9 mouse cellular contexts compared by ENCODE assay signal in the genomic region with DNA sequence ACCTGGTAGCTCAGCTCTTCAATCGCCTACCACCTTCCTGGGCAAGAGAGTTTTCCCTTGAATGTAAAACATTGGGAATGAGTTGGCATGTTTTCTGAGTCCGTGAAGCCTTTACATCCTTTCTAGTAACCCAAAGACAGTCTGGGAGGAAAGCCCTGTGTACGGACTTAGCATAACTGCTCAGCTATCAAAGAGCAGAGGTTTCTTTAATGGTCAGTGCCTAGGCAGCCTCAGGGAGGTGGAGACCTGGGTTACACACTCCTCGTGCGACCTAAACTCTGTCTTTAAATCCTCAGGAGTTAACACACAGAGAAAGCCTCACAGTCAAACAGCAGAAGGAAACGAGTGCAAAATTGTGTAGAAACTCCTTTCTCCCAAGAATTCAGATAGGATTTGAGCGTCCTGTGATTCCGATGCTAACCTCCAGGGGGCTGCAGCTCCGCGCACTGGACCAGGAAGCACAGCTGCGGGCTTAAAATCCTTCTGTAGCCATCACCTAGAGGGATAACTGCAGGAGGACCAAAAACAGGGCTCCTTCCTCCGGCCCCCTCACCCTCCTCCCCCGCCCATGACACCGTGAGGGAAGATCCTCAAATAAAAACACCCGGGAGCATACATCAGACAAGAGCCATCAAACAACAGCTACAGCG. TPM values are rescaled to one million over a fixed set of nuclear protein-coding genes. Genes with fewer than 3 reads are reported as not detected.
DNase-seq lines count a peak whose midpoint lies in the region; ATAC-seq and TF ChIP-seq lines count a peak whose summit lies in the region.
"Had no signal": no experiment of that assay in that cellular context is flagged by ENCODE, and none has a peak within 500 bp of the region (broad histone marks: within the 10 kb centered on the region; RNA-seq: fewer than 3 reads in every experiment).

No protein-coding gene starts in this region.

- peak overlapping the region; percentile 17; the same call in 1 of the 2 replicates for H3K4me2 ChIP-seq in forebrain, embryonic 12.5 days
- H3K4me2 ChIP-seq: limb, embryonic 15.5 days had no signal

- H3K27ac ChIP-seq in ES-E14 (ENCODE audit: insufficient read depth, low read depth, low read length, poor library complexity, severe bottlenecking), result no peak overlapping the region
- no peak overlapping the region for H3K27ac ChIP-seq in forebrain, embryonic 12.5 days
- no peak overlapping the region for H3K27ac ChIP-seq in hindbrain, embryonic 10.5 days
- H3K27ac ChIP-seq: limb, embryonic 15.5 days had no signal

- peak; percentile 56 for DNase-seq in ES-E14 (ENCODE audit: low read depth, low spot score)
- peak; percentile 79 for DNase-seq in brain, embryonic 14.5 days (ENCODE audit: low read depth)
- peak; percentile 73 for DNase-seq in hindbrain, embryonic 10.5 days (ENCODE audit: low spot score)
- DNase-seq in layer of hippocampus, adult 9-10 months (ENCODE audit: low spot score), result peak; percentile 10
- DNase-seq in lung, postnatal 14 days, result peak; percentile 52
- DNase-seq in right cerebral cortex, adult 18-20 months, result peak; percentile 66

- WGBS in forebrain, embryonic 12.5 days, result 14% methylated on average over 16 of the region's 16 CpGs
- WGBS in hindbrain, embryonic 10.5 days, result 14% methylated on average over 16 of the region's 16 CpGs

- no peak for TF ChIP-seq POLR2A in brain, embryonic 14.5 days (IDR thresholded peaks at IDR 0.05; ENCODE audit: borderline replicate concordance, extremely low read depth, insufficient read depth, insufficient read length, poor library complexity, severe bottlenecking)

- no peak for ATAC-seq in forebrain, embryonic 12.5 days (ENCODE audit: low FRiP score)
- ATAC-seq in monocyte, adult 5-6 weeks (replicated peaks; ENCODE audit: insufficient number of reproducible peaks, low FRiP score, low TSS enrichment, poor library complexity, severe bottlenecking), result no peak

- peak; percentile 90 for TF ChIP-seq CTCF in brain, embryonic 14.5 days (IDR thresholded peaks at IDR 0.05; ENCODE audit: borderline replicate concordance, extremely low read depth, insufficient read depth, insufficient read length)

- no peak overlapping the region for H3K4me3 ChIP-seq in ES-E14 (ENCODE audit: insufficient read depth in 1 of 2, low read depth in 1 of 2, low read length in 2 of 2, poor library complexity in 1 of 2, severe bottlenecking in 1 of 2)
- H3K4me3 ChIP-seq in forebrain, embryonic 12.5 days (replicated peaks), result no peak overlapping the region
- no peak overlapping the region for H3K4me3 ChIP-seq in hindbrain, embryonic 10.5 days
- H3K4me3 ChIP-seq: limb, embryonic 15.5 days had no signal

- H3K9ac ChIP-seq in ES-E14 (ENCODE audit: insufficient read depth, low read depth, low read length, poor library complexity, severe bottlenecking), result no peak overlapping the region
- H3K9ac ChIP-seq in forebrain, embryonic 12.5 days, result no peak overlapping the region
- H3K9ac ChIP-seq: limb, embryonic 15.5 days had no signal

- H3K27me3 ChIP-seq in forebrain, embryonic 12.5 days, result no peaks in the 10 kb centered on the region
- no peaks in the 10 kb centered on the region for H3K27me3 ChIP-seq in hindbrain, embryonic 10.5 days (ENCODE audit: insufficient read depth, poor library complexity, severe bottlenecking)

- H3K36me3 ChIP-seq in ES-E14 (ENCODE audit: control insufficient read depth, insufficient read depth, low read length, poor library complexity, severe bottlenecking), result no peaks in the 10 kb centered on the region
- no peaks in the 10 kb centered on the region for H3K36me3 ChIP-seq in forebrain, embryonic 12.5 days (replicated peaks)
- H3K36me3 ChIP-seq in hindbrain, embryonic 10.5 days, result no peaks in the 10 kb centered on the region
- H3K36me3 ChIP-seq: limb, embryonic 15.5 days had no signal

- H3K9me3 ChIP-seq in ES-E14 (ENCODE audit: control insufficient read depth, insufficient read depth, low read depth, low read length), result no peaks in the 10 kb centered on the region
- no peaks in the 10 kb centered on the region for H3K9me3 ChIP-seq in forebrain, embryonic 12.5 days
- no peaks in the 10 kb centered on the region for H3K9me3 ChIP-seq in hindbrain, embryonic 10.5 days
- H3K9me3 ChIP-seq: limb, embryonic 15.5 days had no signal

- in situ Hi-C loops in ES-E14 (cut with MboI; ENCODE audit: low sequenced_read_pairs in 2 of 2, unreplicated experiment in 2 of 2), result no loop called here

- no peaks in the 10 kb centered on the region for H3K4me1 ChIP-seq in ES-E14 (ENCODE audit: control insufficient read depth in 2 of 2, insufficient read depth in 2 of 2, low read length in 2 of 2, poor library complexity in 1 of 2)
- H3K4me1 ChIP-seq in forebrain, embryonic 12.5 days, result 0 out of 2 replicates have a peak, but pooled peaks cover 5% of the 10 kb centered on the region
- H3K4me1 ChIP-seq in hindbrain, embryonic 10.5 days (replicated peaks), result peaks cover 10% of the 10 kb centered on the region; the same call in 1 of the 2 replicates
- H3K4me1 ChIP-seq: limb, embryonic 15.5 days had no signal

TF ChIP-seq in ES-E14, 5 proteins besides CTCF, POLR2A, EP300 and RAD21:
- TF ChIP-seq ZNF384 (IDR thresholded peaks at IDR 0.05; ENCODE audit: low read depth, low read length), result no peak
- no peak for TF ChIP-seq HCFC1 (IDR thresholded peaks at IDR 0.05; ENCODE audit: borderline replicate concordance, insufficient read depth, low read length)
- no peak for TF ChIP-seq ZC3H11A (IDR thresholded peaks at IDR 0.05; ENCODE audit: borderline replicate concordance, low read depth, low read length)
- TF ChIP-seq MAFK (IDR thresholded peaks at IDR 0.05; ENCODE audit: insufficient read depth, low read depth, low read length), result no peak
- no peak for TF ChIP-seq CHD2 (IDR thresholded peaks at IDR 0.05; ENCODE audit: low read depth, low read length)

RNA-seq across cellular contexts. Expression of gene Defb29, which starts 14.0 kb away (rescaled TPM):
- total RNA-seq in ES-E14 (2012; rRNA removed), result not detected in 2 replicates
- polyA plus RNA-seq in brain, embryonic 14.5 days (2012; rRNA removed), result not detected in 2 replicates
- not detected in 2 replicates for polyA plus RNA-seq in forebrain, embryonic 12.5 days (2016; fragmentation: Nextera tagmentation; extraction: Ambion mirVana)
- not detected in 2 replicates for polyA plus RNA-seq in hindbrain, embryonic 10.5 days (2016; fragmentation: Nextera tagmentation; extraction: Ambion mirVana)
- not detected in 3 replicates for total RNA-seq in monocyte, adult 5-6 weeks (2017)
- polyA plus RNA-seq: limb, embryonic 15.5 days had no signal

RNA-seq across cellular contexts. Expression of gene Gm17416, which starts 15.2 kb away (rescaled TPM):
- total RNA-seq in ES-E14 (2012; rRNA removed), result not detected in 2 replicates
- not detected in 2 replicates for polyA plus RNA-seq in brain, embryonic 14.5 days (2012; rRNA removed)
- not detected in 2 replicates for polyA plus RNA-seq in forebrain, embryonic 12.5 days (2016; fragmentation: Nextera tagmentation; extraction: Ambion mirVana)
- not detected in 2 replicates for polyA plus RNA-seq in hindbrain, embryonic 10.5 days (2016; fragmentation: Nextera tagmentation; extraction: Ambion mirVana)
- not detected in 3 replicates for total RNA-seq in monocyte, adult 5-6 weeks (2017)
- polyA plus RNA-seq: limb, embryonic 15.5 days had no signal

RNA-seq across cellular contexts. Expression of gene Defb21, which starts 18.6 kb away (rescaled TPM):
- not detected in 2 replicates for total RNA-seq in ES-E14 (2012; rRNA removed)
- polyA plus RNA-seq in brain, embryonic 14.5 days (2012; rRNA removed), result not detected in 2 replicates
- polyA plus RNA-seq in forebrain, embryonic 12.5 days (2016; fragmentation: Nextera tagmentation; extraction: Ambion mirVana), result not detected in 2 replicates
- not detected in 2 replicates for polyA plus RNA-seq in hindbrain, embryonic 10.5 days (2016; fragmentation: Nextera tagmentation; extraction: Ambion mirVana)
- total RNA-seq in monocyte, adult 5-6 weeks (2017), result not detected in 3 replicates
- polyA plus RNA-seq: limb, embryonic 15.5 days had no signal

RNA-seq across cellular contexts. Expression of gene Defb19, which starts 26.2 kb away (rescaled TPM):
- total RNA-seq in ES-E14 (2012; rRNA removed), result not detected in 2 replicates
- polyA plus RNA-seq in brain, embryonic 14.5 days (2012; rRNA removed), result not detected in 2 replicates
- polyA plus RNA-seq in forebrain, embryonic 12.5 days (2016; fragmentation: Nextera tagmentation; extraction: Ambion mirVana), result not detected in 2 replicates
- not detected in 2 replicates for polyA plus RNA-seq in hindbrain, embryonic 10.5 days (2016; fragmentation: Nextera tagmentation; extraction: Ambion mirVana)
- total RNA-seq in monocyte, adult 5-6 weeks (2017), result not detected in 3 replicates
- polyA plus RNA-seq: limb, embryonic 15.5 days had no signal

RNA-seq across cellular contexts. Expression of gene Defb28, which starts 35.8 kb away (rescaled TPM):
- total RNA-seq in ES-E14 (2012; rRNA removed), result not detected in 2 replicates
- not detected in 2 replicates for polyA plus RNA-seq in brain, embryonic 14.5 days (2012; rRNA removed)
- polyA plus RNA-seq in forebrain, embryonic 12.5 days (2016; fragmentation: Nextera tagmentation; extraction: Ambion mirVana), result not detected in 2 replicates
- polyA plus RNA-seq in hindbrain, embryonic 10.5 days (2016; fragmentation: Nextera tagmentation; extraction: Ambion mirVana), result not detected in 2 replicates
- not detected in 3 replicates for total RNA-seq in monocyte, adult 5-6 weeks (2017)
- polyA plus RNA-seq: limb, embryonic 15.5 days had no signal

Comparison
In these comparisons a context has a peak if more than half of its experiments do, and no peak if none do; other contexts are left out.
1. DNase-seq: peak in every context shown above with its lines; median percentile 79 in brain, embryonic 14.5 days; 73 in hindbrain, embryonic 10.5 days; 66 in right cerebral cortex, adult 18-20 months; 56 in ES-E14; 52 in lung, postnatal 14 days; 10 in layer of hippocampus, adult 9-10 months.